Mouse (Mus musculus): ENCODE measurements around the gene Tor1b.

The Tor1b gene

GRCm38 (mm10) chr2:30966826-30967225 is 14.1 kb downstream of the Tor1b start:
- in situ Hi-C loops (cut with MboI; ENCODE audit: low pct_unique_long_range_greater_than_20kb in 1 of 2, low sequenced_read_pairs in 2 of 2, unreplicated experiment in 1 of 2) = no loop called here

- in situ Hi-C loops (cut with MboI; ENCODE audit: low pct_unique_long_range_greater_than_20kb in 1 of 2, low sequenced_read_pairs in 2 of 2, unreplicated experiment in 1 of 2) = no loop called here
Observed at GRCm38 (mm10) chr2:30967352-30968327, 14.9 kb downstream of the Tor1b start, which contains the start of gene Tor1a. Gene Tor1a, minus strand, starts transcription at chr2:30967933.

GRCm38 (mm10) chr2:30981790-30982513 is 29.2 kb downstream of the Tor1b start, which contains the start of the genes BC005624 and Usp20:
Gene BC005624, minus strand, starts transcription at chr2:30982201.
Gene Usp20, plus strand, starts transcription at chr2:30982279.
- in situ Hi-C loops (cut with MboI; ENCODE audit: low pct_unique_long_range_greater_than_20kb in 1 of 2, low sequenced_read_pairs in 2 of 2, unreplicated experiment in 1 of 2) = no loop called here

GRCm38 (mm10) chr2:30983024-30983423 is 30.3 kb downstream of the Tor1b start:
- in situ Hi-C loops (cut with MboI; ENCODE audit: low pct_unique_long_range_greater_than_20kb in 1 of 2, low sequenced_read_pairs in 2 of 2, unreplicated experiment in 1 of 2) = no loop called here

- in situ Hi-C loops (cut with MboI; ENCODE audit: low pct_unique_long_range_greater_than_20kb in 1 of 2, low sequenced_read_pairs in 2 of 2, unreplicated experiment in 1 of 2) = no loop called here
Observed at GRCm38 (mm10) chr2:30985111-30986020, 32.6 kb downstream of the Tor1b start.

GRCm38 (mm10) chr2:30990221-30990620 is 37.5 kb downstream of the Tor1b start:
- in situ Hi-C loops (cut with MboI; ENCODE audit: low pct_unique_long_range_greater_than_20kb in 1 of 2, low sequenced_read_pairs in 2 of 2, unreplicated experiment in 1 of 2) = no loop called here

GRCm38 (mm10) chr2:30994853-30995252 is 42.1 kb downstream of the Tor1b start:
- in situ Hi-C loops (cut with MboI; ENCODE audit: low pct_unique_long_range_greater_than_20kb in 1 of 2, low sequenced_read_pairs in 2 of 2, unreplicated experiment in 1 of 2) = no loop called here

GRCm38 (mm10) chr2:30995432-30995996 is 42.8 kb downstream of the Tor1b start:
- in situ Hi-C loops (cut with MboI; ENCODE audit: low pct_unique_long_range_greater_than_20kb in 1 of 2, low sequenced_read_pairs in 2 of 2, unreplicated experiment in 1 of 2) = no loop called here

GRCm38 (mm10) chr2:30998443-30999260 is 45.9 kb downstream of the Tor1b start:
- in situ Hi-C loops (cut with MboI; ENCODE audit: low pct_unique_long_range_greater_than_20kb in 1 of 2, low sequenced_read_pairs in 2 of 2, unreplicated experiment in 1 of 2) = no loop called here

- in situ Hi-C loops (cut with MboI; ENCODE audit: low pct_unique_long_range_greater_than_20kb in 1 of 2, low sequenced_read_pairs in 2 of 2, unreplicated experiment in 1 of 2) = no loop called here
Observed at GRCm38 (mm10) chr2:31002857-31003256, 50.1 kb downstream of the Tor1b start.

GRCm38 (mm10) chr2:31005453-31005852 is 52.7 kb downstream of the Tor1b start:
- in situ Hi-C loops (cut with MboI; ENCODE audit: low pct_unique_long_range_greater_than_20kb in 1 of 2, low sequenced_read_pairs in 2 of 2, unreplicated experiment in 1 of 2) = no loop called here

- in situ Hi-C loops (cut with MboI; ENCODE audit: low pct_unique_long_range_greater_than_20kb in 1 of 2, low sequenced_read_pairs in 2 of 2, unreplicated experiment in 1 of 2) = no loop called here
Observed at GRCm38 (mm10) chr2:31006434-31006833, 53.7 kb downstream of the Tor1b start.

- in situ Hi-C loops (cut with MboI; ENCODE audit: low pct_unique_long_range_greater_than_20kb in 1 of 2, low sequenced_read_pairs in 2 of 2, unreplicated experiment in 1 of 2) = no loop called here
Observed at GRCm38 (mm10) chr2:31007208-31007607, 54.4 kb downstream of the Tor1b start.
